Mouse (Mus musculus) ovary, postnatal 36 days (tissue): ENCODE results near the gene S100a11.
"Not testable (repeated sequence)": the region's sequence is repeated elsewhere in the genome, so short reads cannot be mapped to it uniquely, and the experiment has no call there.

ENCODE experiments used
- DNase-seq: peaks from one replicate; pipeline ENCODE4 v3.0.0; 2022; ENCODE audit warnings: low spot score, mixed read lengths

Gene S100a11

DNA sequence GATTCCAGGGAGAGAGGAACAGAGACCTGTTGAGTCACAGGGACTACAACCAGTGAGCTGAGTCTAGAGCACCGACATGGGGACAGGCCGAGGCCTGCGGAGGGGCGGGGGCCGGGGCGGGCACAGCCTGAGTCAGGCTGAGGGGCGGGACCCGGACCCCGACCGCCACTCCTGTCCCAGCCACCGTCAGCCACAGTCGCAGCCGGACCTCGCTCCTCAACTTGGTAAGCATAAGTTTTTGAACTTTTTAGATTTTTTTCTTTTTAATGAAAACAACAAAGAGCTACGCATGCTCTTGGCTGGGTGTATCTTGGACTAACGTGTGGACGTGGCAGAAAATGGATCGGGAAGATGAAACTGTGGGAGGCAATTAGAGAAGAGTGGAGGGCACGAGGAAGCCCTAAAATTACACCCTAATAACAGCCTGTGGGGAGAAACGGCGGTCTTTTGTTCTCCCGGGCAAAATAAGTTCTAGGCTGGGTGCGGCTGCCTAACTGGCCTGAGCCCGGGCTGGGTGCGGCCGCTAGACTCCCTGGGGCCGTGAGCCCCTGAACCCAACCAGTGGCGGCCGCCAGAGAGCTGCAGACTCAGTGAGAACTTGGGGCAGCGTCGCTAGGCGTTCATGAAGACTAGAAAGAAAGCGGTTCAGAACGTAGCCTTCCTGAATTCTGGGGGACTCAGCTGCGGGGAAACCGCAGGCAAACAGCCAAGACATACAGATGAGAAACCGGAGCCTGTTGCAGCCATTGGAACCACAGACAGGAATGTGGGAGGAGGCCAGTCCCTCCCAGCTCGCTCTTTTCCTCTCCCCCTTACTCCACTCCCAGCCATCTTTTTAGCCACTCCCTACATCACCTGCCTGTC, at the start of gene S100a11:
TSS of gene S100a11 (plus strand) at position 159 of the 864 bp plus-strand sequence.
- DNase-seq: peak; percentile 68

DNA sequence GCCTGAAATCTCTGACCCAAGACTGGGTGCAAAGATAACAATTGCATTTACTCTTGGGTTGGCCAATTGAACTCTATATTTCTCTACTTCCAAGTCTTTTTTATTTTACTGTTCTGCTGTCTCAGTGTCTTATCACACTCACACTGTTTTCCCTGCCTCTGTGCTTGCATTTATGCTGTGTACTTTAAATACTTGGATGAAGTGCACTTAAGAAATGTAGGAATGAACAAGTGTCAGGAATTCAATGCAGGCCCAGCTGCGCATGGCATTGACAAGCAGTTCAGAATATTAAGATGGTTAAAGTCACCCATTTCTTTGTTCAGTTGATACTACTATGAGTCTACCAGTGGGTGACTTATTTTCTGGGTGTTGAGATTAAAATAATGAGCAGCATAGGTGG, 40.2 kb upstream of the S100a11 start:
- DNase-seq: no peak

DNA sequence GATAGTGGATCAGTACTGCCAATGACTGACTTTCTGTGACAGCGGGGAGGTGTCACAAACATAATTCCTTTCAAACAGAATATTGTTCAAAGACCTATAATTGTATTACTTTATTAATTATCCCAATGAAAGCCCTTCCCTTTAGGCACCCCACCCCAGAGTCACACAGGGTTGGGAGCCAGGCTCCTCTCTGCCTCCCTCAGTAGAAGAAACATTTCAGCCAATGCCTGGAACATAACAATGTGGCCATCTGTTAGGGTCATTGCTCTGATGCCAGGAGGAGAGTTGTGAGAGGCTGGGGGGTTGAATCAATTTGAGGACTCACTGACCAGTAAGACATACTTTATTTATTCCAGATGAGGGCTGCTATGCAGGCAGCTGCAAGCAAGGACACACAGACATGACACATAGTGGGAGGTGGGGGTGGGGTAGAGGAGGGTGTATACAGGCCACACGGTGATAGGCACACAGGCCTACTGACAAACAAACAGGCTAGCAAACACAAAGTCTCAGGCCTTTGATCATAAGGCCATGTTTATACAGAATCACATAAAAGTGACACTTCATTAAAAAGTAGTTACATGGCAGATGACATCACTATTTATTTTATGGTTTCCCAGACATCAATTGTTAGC, 38.2 kb upstream of the S100a11 start:
- no peak for DNase-seq

DNA sequence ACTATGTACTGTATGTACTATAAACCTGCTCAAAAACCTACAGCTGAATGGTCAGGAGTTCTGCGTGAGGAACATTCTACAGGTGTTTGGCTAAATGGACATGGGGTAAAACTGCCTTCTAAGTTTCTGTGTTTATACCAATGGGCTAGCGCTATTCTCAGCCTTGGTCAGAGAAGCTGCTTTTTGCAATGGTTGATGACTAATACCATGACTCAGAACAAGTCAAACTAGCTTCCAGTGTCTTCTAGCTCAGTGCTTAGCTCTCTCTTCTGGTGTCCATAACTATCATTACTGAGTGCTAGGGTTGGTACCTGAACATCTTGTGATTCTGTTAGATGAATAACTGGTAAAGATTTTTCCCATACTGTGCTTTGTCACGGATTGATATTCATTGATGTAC, 34.7 kb upstream of the S100a11 start:
- no peak for DNase-seq

DNA sequence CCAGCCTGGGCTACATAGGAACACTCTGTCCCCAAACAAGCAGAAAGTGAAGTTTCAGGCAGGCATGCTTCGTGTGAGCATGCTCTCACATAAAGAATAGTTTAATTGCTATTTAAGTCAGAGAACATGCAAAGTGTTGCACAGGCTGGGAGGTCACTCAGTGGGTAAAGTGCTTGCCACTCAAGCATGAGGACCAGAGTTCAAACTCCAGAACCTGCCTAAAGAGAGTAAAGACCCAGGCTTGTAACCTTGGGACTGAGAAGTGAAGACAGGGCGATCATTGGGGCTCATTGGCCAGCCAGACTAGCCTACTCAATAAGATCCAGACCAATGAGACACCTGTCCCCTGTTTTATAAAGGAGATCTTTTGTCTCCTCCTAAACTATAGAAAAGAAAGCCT, 31.7 kb upstream of the S100a11 start:
- DNase-seq: no peak

DNA sequence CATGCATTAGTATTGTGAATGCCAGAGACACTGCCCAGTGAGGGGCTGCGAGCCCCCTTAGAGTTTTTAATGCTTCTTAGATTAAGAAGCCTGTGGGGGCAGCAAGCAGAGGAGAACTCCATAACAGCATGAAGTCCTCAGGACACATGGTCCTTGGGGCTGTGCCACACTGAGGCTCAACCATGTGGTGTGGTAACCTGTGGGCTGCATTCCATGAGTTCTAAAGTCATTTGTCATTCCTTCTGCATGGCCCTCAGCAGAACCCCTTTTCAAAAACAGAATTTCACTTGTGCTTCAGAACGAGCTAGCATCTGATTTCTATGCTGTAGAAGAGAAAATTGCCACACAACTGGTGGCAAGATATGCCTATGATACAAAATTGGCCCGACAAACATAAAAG, 28.1 kb upstream of the S100a11 start:
- DNase-seq: no peak

DNA sequence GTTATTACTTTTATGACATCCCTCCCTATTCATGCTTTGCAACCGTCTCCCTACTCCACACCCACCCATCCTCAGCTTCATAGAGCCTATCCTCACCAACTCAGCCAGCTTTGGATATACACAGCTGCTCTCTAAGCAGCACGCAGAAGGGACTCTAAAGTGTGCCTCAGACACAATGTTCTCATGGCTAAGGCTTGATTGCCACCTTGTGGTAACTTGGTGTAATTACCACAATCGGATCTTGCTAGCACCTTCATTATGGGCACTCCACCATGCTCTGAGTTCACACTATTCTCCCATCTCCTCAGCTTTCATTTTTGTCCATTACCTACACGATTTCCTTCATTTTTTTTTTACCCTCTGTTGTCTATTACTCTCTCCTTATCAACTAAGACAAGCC, 26.3 kb upstream of the S100a11 start:
- DNase-seq: peak; percentile 5

DNA sequence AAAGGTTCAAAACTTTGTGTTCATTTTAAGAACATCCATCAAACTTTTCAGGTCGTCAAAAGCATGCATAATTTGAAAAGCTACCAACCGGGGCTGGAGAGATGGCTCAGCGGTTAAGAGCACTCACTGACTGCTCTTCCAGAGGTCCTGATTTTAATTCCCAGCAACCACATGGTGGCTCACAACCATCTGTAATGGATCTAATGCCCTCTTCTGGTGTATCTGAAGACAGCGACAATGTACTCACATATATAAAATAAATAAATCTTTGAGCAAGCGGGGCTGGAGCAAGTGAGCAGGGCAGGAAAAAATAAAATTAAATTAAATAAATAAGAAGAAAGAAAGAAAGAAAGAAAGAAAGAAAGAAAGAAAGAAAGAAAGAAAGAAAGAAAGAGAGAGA, 25.5 kb upstream of the S100a11 start:
- not testable (repeated sequence) for DNase-seq

DNA sequence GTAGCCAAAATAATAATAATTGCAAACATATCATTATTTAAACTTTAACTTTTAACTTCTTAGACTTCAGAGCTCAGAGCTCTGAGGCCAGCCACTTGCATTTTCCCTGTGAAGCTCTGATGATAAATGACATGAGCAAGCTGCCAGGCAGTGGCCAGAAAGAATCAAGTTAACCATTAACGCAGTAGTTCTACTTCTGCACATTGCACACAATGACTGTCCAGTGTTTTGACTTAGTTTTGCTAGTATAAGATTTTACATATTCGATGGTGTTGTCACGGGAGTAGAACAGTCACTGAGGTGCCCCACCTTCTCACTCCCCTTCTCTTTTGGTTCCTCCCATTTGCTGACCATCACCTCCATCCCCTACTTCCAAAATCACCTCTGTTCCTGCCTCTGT, 23.2 kb upstream of the S100a11 start:
- DNase-seq: no peak

DNA sequence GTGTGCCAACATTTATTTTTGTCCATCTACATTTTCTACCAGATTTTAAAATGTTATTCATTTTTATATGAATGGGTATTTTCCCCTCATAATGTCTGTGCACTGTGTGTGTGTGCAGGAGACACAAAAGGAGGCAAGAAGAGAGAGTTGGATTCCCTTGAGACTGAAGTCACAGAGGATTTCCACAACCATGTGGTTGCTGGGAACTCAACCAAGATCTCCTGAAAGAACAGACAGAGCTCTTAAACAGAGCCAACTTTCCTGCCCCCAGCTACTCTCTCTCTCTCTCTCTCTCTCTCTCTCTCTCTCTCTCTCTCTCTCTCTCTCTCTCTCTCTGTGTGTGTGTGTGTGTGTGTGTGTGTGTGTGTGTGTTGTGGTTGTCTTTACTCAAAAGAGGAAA, 21.2 kb upstream of the S100a11 start:
- DNase-seq: no peak

DNA sequence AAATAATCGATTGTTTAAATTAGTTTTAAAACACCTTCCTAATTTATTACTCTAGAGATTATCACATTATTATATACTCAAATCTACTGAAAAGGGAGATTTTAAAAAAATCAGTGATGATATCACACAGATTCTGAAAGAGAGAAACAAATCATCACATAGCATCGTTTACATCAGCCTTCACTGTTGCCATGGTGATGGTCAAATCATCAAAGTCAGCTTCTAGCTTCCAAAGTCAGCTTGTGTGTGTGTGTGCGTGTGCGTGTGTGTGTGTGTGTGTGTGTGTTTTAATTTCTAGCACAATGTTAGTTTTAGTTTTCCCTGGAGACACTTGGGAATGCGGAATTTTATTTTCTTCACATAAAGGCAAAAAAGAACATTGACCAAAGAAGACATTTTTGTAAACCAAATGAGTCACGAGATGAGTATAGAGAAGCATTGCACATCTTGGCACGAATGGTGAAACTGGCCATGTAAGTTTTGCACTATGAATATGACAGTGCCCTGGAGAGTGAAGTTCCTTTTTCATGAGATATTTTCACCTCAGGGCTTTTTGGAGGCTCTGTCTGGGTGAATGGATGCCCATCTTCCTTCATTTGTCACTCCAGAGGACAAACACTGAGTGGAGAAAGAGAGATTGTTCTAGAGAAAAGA, 15.6 kb upstream of the S100a11 start:
- no peak for DNase-seq

DNA sequence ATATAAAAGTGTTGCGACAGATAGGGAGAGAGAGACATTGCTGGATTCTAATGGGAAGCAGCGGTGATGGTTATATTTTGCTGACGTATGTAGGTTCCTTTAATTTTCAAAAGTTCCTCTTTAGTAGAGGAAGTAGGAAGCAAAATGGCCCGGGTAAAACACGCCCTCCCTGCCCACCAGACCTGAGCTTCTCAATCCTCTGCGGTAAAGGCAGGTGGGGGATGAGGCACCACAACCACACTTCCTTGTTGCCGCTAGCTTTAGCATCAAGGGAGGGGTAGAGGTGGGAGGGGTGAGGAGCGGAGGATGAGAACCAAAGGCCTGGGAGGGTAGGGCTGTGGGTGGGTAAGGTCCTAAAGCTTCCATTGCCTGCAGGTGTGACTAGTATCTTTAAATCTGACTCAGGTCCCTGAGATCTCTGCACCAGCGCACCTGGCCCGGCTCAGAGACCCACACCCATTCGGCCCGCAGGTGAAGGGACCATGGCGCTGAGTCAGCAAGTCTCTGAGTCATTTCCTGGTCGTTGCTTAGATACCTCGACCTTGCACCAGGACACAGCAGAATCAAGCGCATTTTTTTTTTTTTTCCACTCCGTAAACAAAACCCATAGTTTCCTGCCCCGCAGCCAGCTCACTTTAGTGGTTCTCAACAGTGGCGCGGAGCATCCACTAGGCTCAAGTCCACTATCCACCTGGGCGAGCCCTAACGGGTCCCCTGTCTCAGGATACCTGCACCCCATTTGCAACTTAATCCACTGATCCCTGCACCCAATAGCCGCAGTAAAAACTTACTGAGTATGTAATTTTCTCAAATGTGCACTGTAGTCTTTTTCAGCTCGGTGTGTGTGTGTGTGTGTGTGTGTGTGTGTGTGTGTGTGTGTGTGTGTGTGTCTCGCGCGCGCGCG, 14.1 kb upstream of the S100a11 start:
- DNase-seq: peak; percentile 44

DNA sequence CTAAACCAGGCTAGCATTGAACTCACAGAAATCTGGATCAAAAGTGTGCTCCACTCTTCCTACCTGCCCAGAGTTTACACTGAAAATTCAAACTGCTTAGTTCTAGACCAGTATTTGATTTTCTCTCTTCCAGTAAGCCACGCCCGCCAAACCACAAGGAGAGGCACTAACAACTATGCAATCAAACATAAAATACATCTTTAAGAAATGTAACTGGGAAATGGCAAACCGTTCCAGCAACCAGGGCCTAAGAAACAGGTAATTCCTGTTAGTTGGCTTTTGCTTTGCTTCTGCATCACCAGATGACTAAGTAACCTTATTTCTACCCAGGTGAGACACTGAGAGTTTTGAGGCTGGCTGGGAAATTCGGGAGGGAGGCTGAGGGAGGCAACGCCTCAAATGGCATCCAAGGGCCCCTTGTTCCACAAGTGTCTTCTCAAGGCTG, 13.4 kb upstream of the S100a11 start:
- DNase-seq: no peak

DNA sequence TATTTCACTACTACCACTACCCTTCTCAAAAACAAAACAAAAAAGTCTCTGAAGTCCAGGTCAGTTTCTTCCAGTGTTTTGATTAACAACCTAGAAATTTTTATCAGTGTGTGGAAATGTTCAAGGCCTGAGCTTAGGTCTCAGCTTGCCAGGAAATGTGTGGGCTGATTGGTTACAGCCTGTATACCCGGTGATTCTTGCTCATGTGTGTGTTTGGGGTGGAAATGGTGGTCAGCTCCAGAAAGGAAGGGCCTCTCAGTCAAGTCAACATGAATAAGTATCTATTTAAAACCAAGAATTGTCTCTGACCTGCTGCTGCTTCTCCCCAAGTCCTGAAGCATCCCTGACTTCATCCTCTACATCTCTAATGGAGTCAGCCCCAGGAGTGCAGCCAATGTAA, 11.0 kb upstream of the S100a11 start:
- DNase-seq: no peak

DNA sequence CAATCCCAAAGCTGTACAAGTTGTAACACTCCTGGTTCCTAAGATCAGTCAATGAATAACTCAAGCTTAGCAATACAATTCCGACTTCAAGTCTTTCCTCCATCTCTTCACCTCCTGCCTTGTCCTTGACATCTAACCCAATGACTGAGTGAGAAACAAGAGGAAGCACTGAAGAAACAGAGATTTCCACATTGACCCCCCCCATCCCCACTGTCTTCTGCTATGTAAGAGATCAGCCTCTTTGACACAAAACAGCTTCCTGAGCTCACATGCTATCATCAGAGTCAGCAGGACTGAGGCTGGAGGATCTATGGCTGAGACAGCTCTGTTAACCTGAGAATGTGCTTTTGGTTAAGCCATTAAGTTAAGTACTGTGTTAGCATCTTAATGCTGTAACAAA, 9.3 kb upstream of the S100a11 start:
- DNase-seq: no peak

DNA sequence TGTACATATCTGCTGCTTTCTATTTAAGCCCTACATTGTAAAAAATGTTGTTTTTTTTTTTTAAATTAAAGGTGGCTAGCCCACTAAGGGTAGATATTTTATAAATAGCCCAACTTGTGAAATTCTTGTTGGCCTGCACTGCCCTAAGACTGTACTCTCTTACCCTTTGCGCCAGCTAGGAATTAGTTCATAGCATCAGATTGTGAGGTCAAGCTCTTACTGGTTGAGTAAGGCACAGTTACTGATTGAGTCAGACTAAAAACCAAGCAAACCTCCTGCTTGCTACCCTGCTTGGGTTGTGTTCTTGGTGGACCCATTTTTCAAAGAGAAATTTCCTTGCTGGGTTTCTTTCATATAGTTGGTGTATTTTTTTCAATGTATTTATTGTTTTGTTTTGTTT, 8.5 kb upstream of the S100a11 start:
- DNase-seq: no peak

DNA sequence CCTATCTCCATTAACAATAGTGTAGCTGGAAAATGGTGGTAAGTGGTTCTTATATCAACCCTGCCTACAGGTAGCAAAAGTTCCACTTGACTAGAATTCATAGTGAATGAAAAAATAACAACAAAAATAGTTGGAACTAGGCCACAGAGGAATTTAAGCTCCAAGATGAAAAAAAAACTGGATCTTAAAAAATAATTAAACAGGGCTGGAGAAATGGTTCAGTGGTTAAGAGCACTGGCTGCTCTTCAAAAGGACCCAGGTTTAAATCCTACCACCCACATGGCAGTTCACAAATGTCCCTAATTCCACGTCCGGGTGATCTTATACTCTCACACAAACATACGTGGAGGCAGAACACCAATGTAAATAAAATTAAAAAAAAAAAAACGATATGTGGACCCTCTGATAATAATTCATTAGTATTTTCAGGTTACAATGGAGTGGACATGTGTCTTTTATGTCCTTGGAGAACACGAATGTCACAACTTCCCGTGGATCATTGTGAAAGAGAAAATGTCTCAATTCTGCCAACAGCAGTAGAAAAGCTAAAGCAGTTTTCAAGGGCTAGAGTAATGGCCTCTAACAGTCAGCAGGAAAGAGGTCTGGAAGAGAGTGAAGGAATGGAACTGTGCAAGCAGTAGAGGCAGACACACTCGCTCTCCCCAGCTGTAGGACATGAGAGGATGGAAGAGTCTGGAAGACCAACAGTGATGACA, 7.7 kb upstream of the S100a11 start:
- no peak for DNase-seq

DNA sequence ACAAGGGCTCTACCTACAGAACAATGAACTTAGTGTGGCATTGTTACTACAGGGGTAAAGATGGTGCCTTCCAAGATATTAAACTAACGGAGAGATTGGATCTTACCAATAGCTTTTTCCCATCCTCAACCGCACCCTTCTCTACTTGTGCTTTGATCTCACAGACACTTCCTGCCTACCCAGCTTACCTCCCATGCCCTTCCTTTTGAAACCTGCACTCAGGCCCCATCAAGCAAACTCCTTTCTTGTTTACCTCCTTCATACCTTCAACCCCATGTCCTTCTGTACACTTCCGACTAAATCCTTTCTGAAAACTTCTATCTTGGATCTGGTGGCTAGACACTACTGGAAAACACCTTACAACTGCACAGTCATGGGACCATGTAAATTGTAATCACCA, 5.7 kb upstream of the S100a11 start:
- DNase-seq: no peak

DNA sequence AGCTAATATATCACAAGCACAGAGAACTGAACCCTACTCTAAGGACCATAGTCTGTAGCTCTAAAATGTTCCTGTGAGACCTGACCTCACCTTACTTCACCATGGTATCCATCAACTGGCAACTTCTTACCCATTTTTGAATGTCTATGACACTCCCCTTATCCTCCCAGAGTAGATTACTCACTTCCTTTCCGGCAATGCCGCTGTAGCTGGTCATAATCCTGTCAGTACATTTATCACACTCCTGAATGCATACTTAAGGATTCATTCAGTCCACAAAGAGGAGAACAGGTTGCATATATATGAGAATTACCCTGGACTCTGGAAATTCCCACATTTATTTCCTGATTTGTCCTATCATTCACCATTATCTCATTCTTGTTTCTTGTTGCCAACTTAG, 2.9 kb upstream of the S100a11 start:
- DNase-seq: no peak

DNA sequence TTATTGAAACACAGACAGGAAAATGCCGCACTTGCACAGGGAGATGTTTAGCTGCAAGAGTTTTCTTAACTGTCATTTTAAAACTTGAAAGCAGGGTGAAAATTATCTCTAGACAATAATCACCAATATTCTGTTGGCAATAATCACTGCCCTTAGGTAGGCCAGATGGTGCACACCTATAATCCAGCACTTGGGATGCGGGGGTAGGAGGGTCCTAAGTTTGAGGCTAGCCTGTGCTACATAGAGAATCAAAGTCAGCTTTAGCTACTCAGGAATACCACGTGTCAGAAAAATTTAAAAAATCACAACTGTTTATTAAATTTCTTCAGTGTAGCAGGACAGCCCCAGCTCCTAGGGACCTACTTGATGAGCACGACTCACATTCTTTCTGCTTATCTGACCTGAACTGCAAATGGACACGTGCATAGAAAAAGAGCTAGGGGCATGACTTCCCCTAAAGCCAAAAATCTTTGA, 395 bp upstream of the S100a11 start:
- DNase-seq: no peak

DNA sequence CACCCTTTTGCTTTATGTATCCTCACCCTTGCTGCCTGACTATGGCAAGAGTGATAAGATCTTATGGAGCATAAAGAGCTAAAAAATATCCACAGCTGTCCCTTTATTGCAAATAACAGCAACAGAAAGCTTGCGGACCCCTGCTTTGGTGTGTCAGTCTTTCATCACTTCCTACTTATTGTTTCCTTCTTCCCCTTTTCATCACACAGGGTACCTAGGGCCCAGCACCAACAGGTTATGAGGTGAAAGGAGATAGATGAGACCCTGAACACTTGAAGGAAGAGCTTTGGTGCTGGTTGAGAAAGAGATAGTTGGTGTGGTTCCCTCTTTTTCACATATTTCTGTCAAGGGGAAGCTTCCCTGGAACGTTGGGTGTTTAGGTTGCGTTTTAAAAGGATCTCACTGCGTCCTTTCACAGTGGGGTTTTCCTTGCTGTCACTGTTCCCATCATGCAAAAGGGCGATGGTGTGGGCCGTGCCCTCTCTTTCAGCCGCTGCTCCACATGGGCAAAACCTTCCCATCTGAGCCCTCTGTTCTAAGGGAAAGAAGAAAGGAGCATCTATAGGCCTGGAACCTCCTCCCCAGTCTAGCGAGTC, 1.3 kb downstream of the S100a11 start:
- DNase-seq: no peak
